Mouse (Mus musculus): ENCODE results near the gene Cox20.
"Not testable (repeated sequence)": the region's sequence is repeated elsewhere in the genome, so short reads cannot be mapped to it uniquely, and the experiment has no call there.

Cox20 gene

GRCm38 (mm10) chr1:178318389-178319184, at the start of gene Cox20:
Gene Cox20, plus strand, starts transcription at chr1:178319130.
- DNase-seq (ENCODE audit: low spot score in 2 of 2), result peak; percentile 96 to 97

GRCm38 (mm10) chr1:178270635-178271034, 48.3 kb upstream of the Cox20 start:
- no peak for DNase-seq (ENCODE audit: low spot score in 2 of 2)

DNA sequence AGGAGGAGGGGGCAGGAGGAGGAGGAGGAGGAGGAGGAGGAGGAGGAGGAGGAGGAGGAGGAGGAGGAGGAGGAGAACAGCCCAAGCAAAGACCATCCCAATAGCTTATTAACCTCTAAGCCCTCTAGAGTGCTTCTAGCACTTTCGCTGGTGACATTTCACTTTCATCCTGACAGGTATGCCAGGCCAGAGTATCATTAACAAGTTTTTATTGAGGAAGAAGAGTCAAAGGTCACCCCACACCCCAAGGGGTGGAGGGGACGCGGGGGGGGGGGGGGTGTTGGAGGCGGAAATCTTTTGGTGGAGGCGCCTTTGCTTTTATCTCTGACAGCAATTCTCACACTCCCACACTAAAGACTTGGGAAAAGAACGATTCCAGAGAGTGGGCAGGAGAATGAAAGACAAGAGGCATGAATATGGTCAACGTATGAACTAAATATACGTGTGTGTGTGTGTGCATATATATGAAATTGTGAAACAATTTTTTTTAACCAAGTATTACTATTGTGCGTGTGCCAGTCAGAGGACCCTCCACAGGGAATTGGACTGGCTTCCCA, 43.7 kb upstream of the Cox20 start:
- DNase-seq (ENCODE audit: low spot score in 2 of 2), result no peak

- DNase-seq (ENCODE audit: low spot score in 2 of 2), result no peak
These were observed 43.2 kb upstream of the Cox20 start for GRCm38 (mm10) chr1:178275738-178276053.

DNA sequence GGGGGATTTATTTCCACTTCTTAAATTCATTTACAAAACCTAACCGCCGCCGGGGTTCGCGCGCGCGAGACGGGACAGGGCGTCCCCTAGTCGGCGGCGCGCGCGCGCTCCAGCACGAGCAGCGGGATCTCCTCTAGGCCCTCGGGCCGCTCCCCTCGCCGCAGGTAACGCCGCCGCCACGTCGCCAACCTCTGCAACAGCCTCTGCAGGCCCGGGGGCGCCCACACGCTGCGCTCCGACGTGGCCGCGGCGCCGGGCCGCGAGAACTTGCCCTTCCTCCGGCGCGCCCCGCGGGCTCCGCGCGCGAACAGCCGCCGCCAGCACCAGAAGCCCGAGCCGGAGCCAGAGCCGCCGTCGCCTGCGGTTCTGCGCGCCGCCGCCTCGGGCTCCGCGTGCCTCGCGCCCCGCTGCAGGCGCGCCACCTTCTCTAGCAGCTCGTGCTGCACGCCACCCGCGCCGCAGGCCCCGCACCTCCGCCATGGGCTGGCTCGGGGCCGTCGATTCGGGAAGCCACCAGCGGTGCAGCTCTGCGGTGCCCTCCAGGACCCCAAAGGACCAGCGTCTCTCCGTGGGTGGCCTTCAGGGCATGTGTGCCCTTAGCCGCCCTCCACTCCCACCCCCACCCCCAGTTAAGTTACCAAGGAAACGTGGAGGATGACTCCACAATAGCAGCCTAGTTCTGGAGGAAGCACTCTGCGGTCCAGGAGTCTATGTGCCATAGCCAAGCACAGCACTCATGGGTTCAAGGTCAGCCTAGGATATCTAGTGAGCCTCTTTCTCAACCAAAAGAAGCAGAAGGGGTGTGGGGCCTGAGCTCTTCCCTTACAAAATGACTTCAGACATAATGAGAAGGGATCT, 42.6 kb upstream of the Cox20 start:
- peak in 1 of 2 experiments; percentile 3 for DNase-seq (ENCODE audit: low spot score in 2 of 2)

- DNase-seq (ENCODE audit: low spot score in 2 of 2), result not testable (repeated sequence)
These were observed 35.6 kb upstream of the Cox20 start for GRCm38 (mm10) chr1:178283314-178283713.

DNA sequence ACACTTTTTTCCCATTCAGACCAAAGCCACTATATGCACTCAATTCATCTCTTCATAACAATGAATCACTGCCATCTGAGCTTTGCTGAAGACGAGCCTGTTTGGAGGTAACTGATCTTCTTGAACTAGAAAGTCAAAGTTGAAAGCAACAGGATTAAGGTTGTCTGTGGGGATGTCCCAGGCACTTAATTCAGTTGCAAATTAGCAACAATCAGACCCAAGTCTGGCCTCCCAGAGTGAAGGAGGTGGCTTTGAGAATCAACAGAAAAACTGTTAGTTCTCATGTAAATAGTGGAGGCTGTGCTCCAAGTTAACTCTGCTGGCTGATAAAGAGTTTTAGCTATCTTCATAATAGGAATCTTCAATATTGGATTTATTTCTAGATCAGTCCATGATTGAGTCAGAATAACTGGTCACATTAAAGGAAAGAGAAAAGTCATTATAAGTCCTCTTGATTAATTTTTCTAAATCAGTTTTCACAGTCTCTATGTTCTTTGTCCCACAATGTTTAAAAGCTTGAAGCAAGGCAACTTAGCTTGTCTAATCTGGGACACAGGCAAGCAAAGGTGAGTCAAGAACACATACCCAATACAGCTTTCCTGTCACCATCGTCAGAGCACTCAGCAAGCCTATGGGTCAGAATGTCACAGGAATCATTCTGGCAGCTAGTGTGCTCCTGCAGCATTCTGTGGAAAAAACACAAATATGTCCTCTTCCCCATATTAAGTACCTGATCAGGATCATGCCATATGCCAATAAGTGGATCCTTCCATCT, 34.8 kb upstream of the Cox20 start:
- no peak for DNase-seq (ENCODE audit: low spot score in 2 of 2)

DNA sequence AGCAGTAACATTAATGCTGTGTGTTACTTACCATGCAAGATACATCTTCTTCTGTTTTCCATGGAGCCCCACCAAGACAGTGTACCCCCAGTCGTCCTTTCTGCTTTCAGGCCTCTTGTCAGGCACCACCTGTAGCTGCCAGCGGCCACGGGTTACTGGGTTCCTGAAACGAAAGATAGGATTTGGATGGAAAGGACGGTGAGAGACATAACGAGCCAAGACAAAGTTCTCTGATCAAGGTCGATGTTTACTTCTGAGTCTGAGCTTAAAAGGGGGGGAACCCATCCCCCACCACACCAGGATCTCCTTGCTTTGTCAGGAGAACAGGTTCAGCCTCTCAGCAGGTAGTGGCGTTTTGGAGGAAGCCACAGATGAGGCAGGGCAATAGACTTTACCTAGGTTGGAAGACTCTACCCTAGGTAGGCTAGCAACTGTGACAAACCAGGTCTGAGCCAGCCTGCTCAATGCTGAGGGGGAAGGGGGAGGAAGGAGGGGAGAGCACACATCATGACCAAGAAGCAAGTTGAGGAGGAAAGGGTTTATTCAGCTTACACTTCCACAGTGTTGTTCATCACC, 31.2 kb upstream of the Cox20 start:
- DNase-seq (ENCODE audit: low spot score in 2 of 2), result no peak

DNA sequence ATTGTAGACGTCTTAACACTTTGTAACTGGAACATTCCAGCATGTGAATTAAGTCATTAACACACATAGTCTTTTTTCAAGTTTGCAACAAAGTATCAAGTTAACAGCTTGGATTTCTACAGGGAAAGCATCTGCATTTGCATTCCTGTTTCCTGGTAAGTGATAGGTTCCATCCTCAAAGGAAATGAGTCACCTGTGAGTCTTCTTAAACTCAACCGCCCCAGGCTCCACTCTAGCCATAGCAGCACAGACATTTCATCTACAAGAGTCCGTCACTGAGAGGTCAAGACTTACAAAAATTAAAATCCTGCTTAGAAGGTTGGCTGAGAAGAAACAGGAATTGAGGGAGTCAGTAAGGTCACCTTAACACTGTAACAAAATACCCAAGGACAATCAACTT, 27.2 kb upstream of the Cox20 start:
- no peak for DNase-seq (ENCODE audit: low spot score in 2 of 2)

GRCm38 (mm10) chr1:178294051-178294450, 24.9 kb upstream of the Cox20 start:
- no peak for DNase-seq (ENCODE audit: low spot score in 2 of 2)

- DNase-seq (ENCODE audit: low spot score in 2 of 2), result not testable (repeated sequence)
These were observed 17.7 kb upstream of the Cox20 start for GRCm38 (mm10) chr1:178301261-178301660.

DNA sequence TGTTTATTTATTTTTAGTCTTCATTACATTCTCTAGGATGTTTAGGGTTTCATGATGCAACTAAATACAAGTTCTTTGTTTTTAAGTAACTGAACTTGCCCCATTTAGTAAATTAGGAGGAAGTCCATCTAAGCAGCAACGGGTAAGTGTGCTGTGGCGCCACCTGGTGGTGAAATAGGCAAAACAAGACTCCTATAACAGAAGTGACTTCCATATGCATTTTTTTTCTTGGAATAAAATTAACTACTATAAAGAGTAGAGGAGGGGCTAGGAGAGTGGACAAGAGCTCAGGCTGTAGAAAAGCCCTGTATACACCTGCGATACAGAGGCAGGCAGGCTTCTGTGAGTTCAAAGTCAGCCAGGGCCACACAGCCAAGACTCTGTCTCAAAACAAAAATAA, 15.5 kb upstream of the Cox20 start:
- DNase-seq (ENCODE audit: low spot score in 2 of 2), result peak; percentile 47 to 66

DNA sequence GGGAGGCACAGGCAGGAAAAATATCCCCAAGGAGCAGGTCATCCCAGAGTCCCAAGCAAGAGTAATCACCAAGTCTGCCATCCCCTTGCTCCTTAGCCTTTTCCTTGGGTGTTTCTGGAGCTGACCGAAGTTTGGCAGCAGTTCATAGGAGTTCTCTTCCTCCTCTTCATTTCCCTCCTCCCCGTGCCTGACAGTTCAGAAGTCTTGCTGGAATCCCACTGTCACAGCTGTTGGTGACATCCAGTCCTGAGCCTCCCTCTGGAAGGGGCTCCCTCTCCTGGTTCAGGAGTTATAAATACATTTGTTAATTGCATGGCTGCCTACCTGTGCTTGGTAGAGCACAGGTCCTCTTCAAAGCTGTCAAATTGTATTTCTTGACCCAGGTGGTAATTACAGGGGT, 9.4 kb upstream of the Cox20 start:
- no peak for DNase-seq (ENCODE audit: low spot score in 2 of 2)

GRCm38 (mm10) chr1:178310128-178310527, 8.8 kb upstream of the Cox20 start:
- DNase-seq (ENCODE audit: low spot score in 2 of 2), result no peak

- DNase-seq (ENCODE audit: low spot score in 2 of 2), result no peak
These were observed 5.8 kb upstream of the Cox20 start for GRCm38 (mm10) chr1:178313039-178313597.

DNA sequence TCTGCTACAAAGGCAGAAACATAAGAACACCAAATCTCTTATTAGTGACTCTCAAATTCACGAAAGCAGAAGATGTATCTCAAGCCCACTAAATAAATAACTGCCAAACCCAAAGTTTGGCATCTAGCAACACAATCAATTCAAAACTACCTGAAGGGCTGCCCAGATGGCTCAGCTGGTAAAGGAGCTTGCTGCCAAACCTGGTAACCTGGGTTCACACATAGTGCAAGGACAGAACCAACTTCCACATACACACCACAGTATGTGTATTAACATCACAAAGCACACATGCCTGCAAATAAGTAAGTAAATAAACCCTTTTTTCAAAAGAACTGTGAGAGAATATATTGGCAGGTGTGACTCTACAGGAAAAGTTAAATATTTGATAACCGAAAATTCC, 4.7 kb upstream of the Cox20 start:
- no peak for DNase-seq (ENCODE audit: low spot score in 2 of 2)

GRCm38 (mm10) chr1:178317275-178318001, 1.5 kb upstream of the Cox20 start:
- DNase-seq (ENCODE audit: low spot score in 2 of 2), result no peak

DNA sequence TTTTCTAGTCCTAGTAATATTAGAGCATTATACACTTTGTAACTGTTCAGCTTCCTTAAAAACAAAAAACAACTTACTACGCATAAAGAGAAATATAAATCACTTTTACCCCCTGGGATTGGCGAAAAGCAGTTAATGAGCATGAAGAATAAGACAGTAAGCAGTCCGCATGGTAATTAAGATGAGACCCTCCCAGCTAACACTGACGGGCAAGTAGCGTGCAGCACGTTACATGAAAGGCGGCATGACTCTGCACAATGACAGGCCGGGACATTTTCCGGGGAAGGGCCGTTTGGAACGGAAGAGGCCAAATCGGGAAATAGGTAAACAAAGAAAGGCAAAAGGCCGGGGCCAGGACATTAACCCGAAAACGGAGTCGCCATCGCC, 935 bp upstream of the Cox20 start:
- DNase-seq (ENCODE audit: low spot score in 2 of 2), result peak; percentile 83 to 90

DNA sequence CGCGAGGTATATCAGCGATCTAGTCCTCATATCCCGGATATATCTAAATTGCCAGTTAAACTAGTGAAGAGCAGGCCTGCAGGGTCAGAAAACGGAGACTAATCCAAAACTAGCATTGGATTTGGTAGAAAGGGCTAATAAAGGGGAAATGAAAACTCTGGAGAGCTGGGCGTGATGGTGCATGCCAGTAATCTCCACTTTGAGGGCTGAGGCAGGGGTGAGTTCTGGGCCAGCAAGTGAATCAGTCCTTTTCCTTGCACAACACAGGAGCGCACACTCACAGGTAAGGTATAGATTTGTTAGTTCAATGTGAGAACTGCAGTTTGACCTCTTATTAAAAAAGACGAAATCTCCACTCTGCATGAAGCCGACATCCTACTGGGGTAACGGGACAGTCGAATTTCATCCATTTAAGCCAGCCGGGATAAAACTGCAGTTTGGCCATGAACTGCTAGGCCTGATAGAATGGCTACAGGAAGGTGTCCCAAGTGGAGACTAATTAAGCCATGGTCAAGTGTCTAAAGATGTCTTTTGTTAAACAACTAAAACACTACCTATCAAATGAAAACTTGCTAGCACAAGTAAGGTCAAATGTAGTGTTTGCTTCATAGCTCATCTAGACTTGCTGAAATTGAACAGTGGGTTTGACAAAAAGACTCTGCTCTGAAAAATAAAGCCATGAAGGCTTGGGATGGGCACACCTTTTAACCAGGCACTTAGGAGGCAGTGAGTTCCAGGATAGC, 536 bp downstream of the Cox20 start:
- peak in 1 of 2 experiments; percentile 23 for DNase-seq (ENCODE audit: low spot score in 2 of 2)

Data from spleen, postnatal 36 days (tissue).